In genomic region chr6:115913482-115913881, GRCm38 (mm10) we compare ENCODE assay signal across 24 mouse cellular contexts. TPM values are rescaled to one million over a fixed set of nuclear protein-coding genes. Genes with fewer than 3 reads are reported as not detected.
DNase-seq lines count a peak whose midpoint lies in the region; ATAC-seq and TF ChIP-seq lines count a peak whose summit lies in the region.
"Had no signal": no experiment of that assay in that cellular context is flagged by ENCODE, and none has a peak within 500 bp of the region (broad histone marks: within the 10 kb centered on the region; RNA-seq: fewer than 3 reads in every experiment).

No protein-coding gene starts in this region.

- DNase-seq in cerebellum, adult 2 months, result no peak
- DNase-seq in cerebellum, postnatal 4 days (ENCODE audit: low spot score in 2 of 2), result no peak
- peak; percentile 57 for DNase-seq in layer of hippocampus, adult 11-12 months (ENCODE audit: low spot score)
- DNase-seq in layer of hippocampus, postnatal 25 days (ENCODE audit: extremely low spot score in 1 of 2, low spot score in 1 of 2), result no peak
- peak; percentile 58 for DNase-seq in forebrain, embryonic 14.5 days (ENCODE audit: low spot score)
- DNase-seq in layer of hippocampus, postnatal 14 days (ENCODE audit: low spot score in 2 of 2), result peak; percentile 52 to 68
- DNase-seq in cerebellum, adult 9-10 months, result no peak
- DNase-seq in frontal cortex, postnatal 25 days (ENCODE audit: low spot score in 2 of 2), result no peak
- DNase-seq: adrenal gland, postnatal 10 days; cerebellum, adult 8-10 months; heart, postnatal 10 days; kidney, adult 8-10 months; kidney, postnatal 36 days; liver, postnatal 0 days; right cerebral cortex, postnatal 14 days had no signal

- H3K4me2 ChIP-seq in forebrain, embryonic 14.5 days (ENCODE audit: low read length), result no peak overlapping the region
- H3K4me2 ChIP-seq: limb, embryonic 15.5 days; neural tube, embryonic 12.5 days had no signal

- ATAC-seq in forebrain, embryonic 14.5 days, result peak; percentile 40; the same call in 1 of the 2 replicates
- ATAC-seq: inflammation-experienced regulatory T-cells, adult 6 months; liver, postnatal 0 days had no signal

- no peaks in the 10 kb centered on the region for H3K9me3 ChIP-seq in forebrain, embryonic 14.5 days (replicated peaks; ENCODE audit: control insufficient read depth, low read length)
- H3K9me3 ChIP-seq: limb, embryonic 15.5 days; neural tube, embryonic 12.5 days had no signal

- H3K4me1 ChIP-seq in cerebellum, adult 2 months (ENCODE audit: control insufficient read depth, insufficient read depth, low read length), result peaks cover 55% of the 10 kb centered on the region
- peaks cover 30% of the 10 kb centered on the region for H3K4me1 ChIP-seq in forebrain, embryonic 14.5 days (ENCODE audit: control insufficient read depth, insufficient read depth, low read length)
- H3K4me1 ChIP-seq: limb, embryonic 15.5 days had no signal

- WGBS in cerebellum, adult 2 months, result 87% methylated on average over 10 of the region's 10 CpGs
- 48% methylated on average over 10 of the region's 10 CpGs for WGBS in forebrain, embryonic 14.5 days

- no peak for TF ChIP-seq POLR2A in cerebellum, adult 2 months (IDR thresholded peaks at IDR 0.05; ENCODE audit: borderline replicate concordance, insufficient read depth, low read length)

- TF ChIP-seq CTCF in cerebellum, adult 2 months (IDR thresholded peaks at IDR 0.05; ENCODE audit: borderline replicate concordance, insufficient read depth, low read depth, low read length), result no peak

- H3K9ac ChIP-seq in forebrain, embryonic 14.5 days (ENCODE audit: low read length), result no peak overlapping the region
- H3K9ac ChIP-seq: limb, embryonic 15.5 days; liver, postnatal 0 days; neural tube, embryonic 12.5 days had no signal

- peak overlapping the region; percentile 80 for H3K27ac ChIP-seq in cerebellum, adult 2 months (ENCODE audit: insufficient read depth, low read length)
- peak overlapping the region; percentile 81 for H3K27ac ChIP-seq in forebrain, embryonic 14.5 days (ENCODE audit: low read depth, low read length)
- H3K27ac ChIP-seq: limb, embryonic 15.5 days; neural tube, embryonic 12.5 days had no signal

- H3K27me3 ChIP-seq in cerebellum, adult 2 months (ENCODE audit: control insufficient read depth, insufficient read depth, low read length), result no peaks in the 10 kb centered on the region
- no peaks in the 10 kb centered on the region for H3K27me3 ChIP-seq in forebrain, embryonic 14.5 days (replicated peaks; ENCODE audit: control insufficient read depth, insufficient read depth, low read length)
- H3K27me3 ChIP-seq: limb, embryonic 15.5 days; neural tube, embryonic 12.5 days had no signal

- H3K4me3 ChIP-seq in cerebellum, adult 2 months (replicated peaks; ENCODE audit: insufficient read depth, low read depth, low read length), result no peak overlapping the region
- H3K4me3 ChIP-seq in forebrain, embryonic 14.5 days (ENCODE audit: low read depth, low read length), result no peak overlapping the region
- H3K4me3 ChIP-seq: limb, embryonic 15.5 days; neural tube, embryonic 12.5 days had no signal

- peaks cover 5% of the 10 kb centered on the region for H3K36me3 ChIP-seq in forebrain, embryonic 14.5 days (ENCODE audit: control insufficient read depth, insufficient read depth, low read length)

RNA-seq across cellular contexts. Expression of gene Rho, which starts 18.1 kb away (rescaled TPM):
- polyA plus RNA-seq in cerebellum, adult 2 months (2012; rRNA removed), result 0.79 and 0.89 TPM in 2 replicates
- total RNA-seq in layer of hippocampus, postnatal 25 days (2021), result under 1 TPM; 0.49 to 0.59 TPM
- 0.19 and 0.30 TPM in 2 replicates for polyA plus RNA-seq in forebrain, embryonic 14.5 days (2014; fragmentation: Nextera tagmentation; extraction: Ambion mirVana)
- under 1 TPM; 0.41 to 0.48 TPM for total RNA-seq in layer of hippocampus, postnatal 14 days (2021)
- total RNA-seq: gastrocnemius, adult 8-10 months; monocyte, adult 5-6 weeks had no signal
- polyA plus RNA-seq: liver, postnatal 0 days had no signal

RNA-seq across cellular contexts. Expression of gene H1foo, which starts 31.3 kb away (rescaled TPM):
- polyA plus RNA-seq in cerebellum, adult 2 months (2012; rRNA removed), result not detected in 2 replicates
- not detected for total RNA-seq in layer of hippocampus, postnatal 25 days (2021)
- not detected in 2 replicates for polyA plus RNA-seq in forebrain, embryonic 14.5 days (2014; fragmentation: Nextera tagmentation; extraction: Ambion mirVana)
- not detected for total RNA-seq in layer of hippocampus, postnatal 14 days (2021)
- total RNA-seq: adrenal gland, postnatal 10 days; gastrocnemius, adult 8-10 months; heart, postnatal 10 days; left cerebral cortex, postnatal 10 days; monocyte, adult 5-6 weeks had no signal
- polyA plus RNA-seq: embryonic facial prominence, embryonic 14.5 days; inflammation-experienced regulatory T-cells, adult 6 months; limb, embryonic 15.5 days; liver, postnatal 0 days; neural tube, embryonic 12.5 days; spleen, adult 2 months; stomach, embryonic 16.5 days had no signal

Comparison
In these comparisons a context has a peak if more than half of its experiments do, and no peak if none do; other contexts are left out.
1. DNase-seq: peak in layer of hippocampus, adult 11-12 months (single experiment), forebrain, embryonic 14.5 days (single experiment) and layer of hippocampus, postnatal 14 days (2 of 2); none in cerebellum, adult 2 months (0 of 2), cerebellum, postnatal 4 days (0 of 2), layer of hippocampus, postnatal 25 days (0 of 2), cerebellum, adult 9-10 months (single experiment) and frontal cortex, postnatal 25 days (0 of 2).